Mouse (Mus musculus) cortical plate, adult 2 months (tissue): ENCODE measurements around the gene Gm10770.

ENCODE experiments used
- CTCF ChIP-seq: fragments of 200-500 bp; IDR thresholded peaks from 2 replicates; pipeline ENCODE4 v1.5.1; 2011; ENCODE audit warnings: mild to moderate bottlenecking, control low read depth, low read length; ENCODE audit not compliant: insufficient read depth; ENCODE audit errors: extremely low read depth
- POLR2A ChIP-seq: fragments of 200-500 bp; IDR thresholded peaks from 2 replicates; pipeline ENCODE4 v1.6.1; 2011; ENCODE audit warnings: mild to moderate bottlenecking, low read length, control low read depth; ENCODE audit not compliant: insufficient read depth; ENCODE audit errors: extremely low read depth

- TF ChIP-seq POLR2A (no peak), CTCF (no peak)
Observed at GRCm38 (mm10) chr2:150132773-150133172, 46.7 kb downstream of the Gm10770 start.
